Mouse (Mus musculus) embryonic facial prominence, embryonic 14.5 days (tissue): ENCODE measurements around the gene Olfr1506. TPM values are rescaled to one million over a fixed set of nuclear protein-coding genes. Genes with fewer than 3 reads are reported as not detected.

Experiments used
- polyA plus RNA-seq: library from polyadenylated mRNA; unstranded; fragments of >200 nt; fragmentation: Nextera tagmentation; extraction: Ambion mirVana; gene quantifications from 2 replicates; pipeline ENCODE4 v1.2.1, GENCODE M21; 2014

The Olfr1506 gene
- polyA plus RNA-seq, 1 experiment from 2014 or later: not detected

Other genes starting within 250 kb of the Olfr1506 start
- gene Olfr1261, start 233.3 kb downstream of the Olfr1506 start, polyA plus RNA-seq: not detected in 2 replicates
- not detected in 2 replicates for gene Olfr1262, start 224.3 kb downstream of the Olfr1506 start, polyA plus RNA-seq
- not detected in 2 replicates for gene Olfr1263, start 212.4 kb downstream of the Olfr1506 start, polyA plus RNA-seq
- gene Olfr1264, start 198.9 kb downstream of the Olfr1506 start, polyA plus RNA-seq: 0.40 and 0.42 TPM in 2 replicates
- gene Olfr1265, start 189.2 kb downstream of the Olfr1506 start, polyA plus RNA-seq: not detected in 2 replicates
- gene Olfr140, start 160.9 kb downstream of the Olfr1506 start, polyA plus RNA-seq: 0.08 TPM in 1 of 2 replicates, not detected in the other
- not detected in 2 replicates for gene Olfr1269, start 103.1 kb downstream of the Olfr1506 start, polyA plus RNA-seq
- 0.20 and 0.45 TPM in 2 replicates for gene Olfr32, start 82.2 kb downstream of the Olfr1506 start, polyA plus RNA-seq
- gene Olfr1270, start 71.4 kb downstream of the Olfr1506 start, polyA plus RNA-seq: 0.07 TPM in 2 replicates
- 0.11 and 0.22 TPM in 2 replicates for gene Olfr142, start 33.1 kb upstream of the Olfr1506 start, polyA plus RNA-seq
- 0.05 and 0.13 TPM in 2 replicates for gene Olfr1271, start 46.5 kb upstream of the Olfr1506 start, polyA plus RNA-seq
- gene Olfr1272, start 68.3 kb upstream of the Olfr1506 start, polyA plus RNA-seq: not detected in 2 replicates
- 0.22 TPM in 1 of 2 replicates, not detected in the other for gene Gm13769, start 97.7 kb upstream of the Olfr1506 start, polyA plus RNA-seq
- 0.07 and 0.10 TPM in 2 replicates for gene Olfr1274-ps, start 174.2 kb upstream of the Olfr1506 start, polyA plus RNA-seq